Mouse (Mus musculus) heart, embryonic 16.5 days (tissue): ENCODE data around the gene Znhit3. TPM values are rescaled to one million over a fixed set of nuclear protein-coding genes. Genes with fewer than 3 reads are reported as not detected.

ENCODE experiments used
- ATAC-seq: fragments of 200-750 bp; cut with Nextera tagmentation; replicated peaks from 2 replicates; pipeline ENCODE4 v1.8.0; 2017; ENCODE audit warnings: moderate number of reproducible peaks; ENCODE audit not compliant: insufficient read depth, low FRiP score; ENCODE audit errors: extremely low read depth
- H3K27ac ChIP-seq: fragments of 300-500 bp; sonication (generic); 2 replicates; pipeline ENCODE4 v1.5.1; 2014; ENCODE audit warnings: mild to moderate bottlenecking, low read length, control low read depth, moderate library complexity
- H3K27me3 ChIP-seq: fragments of 300-500 bp; sonication (generic); 2 replicates; pipeline ENCODE4 v1.6.1; 2014; ENCODE audit warnings: low read length, mixed read lengths; ENCODE audit not compliant: control insufficient read depth, insufficient read depth
- H3K36me3 ChIP-seq: fragments of 300-500 bp; sonication (generic); 2 replicates; pipeline ENCODE4 v1.6.1; 2014; ENCODE audit not compliant: control insufficient read depth, insufficient read depth
- H3K4me1 ChIP-seq: fragments of 300-500 bp; sonication (generic); 2 replicates; pipeline ENCODE4 v1.6.1; 2014; ENCODE audit warnings: low read length, mixed read lengths; ENCODE audit not compliant: control insufficient read depth, insufficient read depth
- H3K4me2 ChIP-seq: fragments of 300-500 bp; sonication (generic); 2 replicates; pipeline ENCODE4 v1.6.1; 2014; ENCODE audit warnings: low read depth, mild to moderate bottlenecking, control low read depth, low read length
- H3K4me3 ChIP-seq: fragments of 300-500 bp; sonication (generic); 2 replicates; pipeline ENCODE4 v1.5.1; 2014; ENCODE audit warnings: mild to moderate bottlenecking, control low read depth, low read length
- H3K9ac ChIP-seq: fragments of 300-500 bp; sonication (generic); 2 replicates; pipeline ENCODE4 v1.6.1; 2014; ENCODE audit warnings: low read length, control low read depth
- H3K9me3 ChIP-seq: fragments of 300-500 bp; sonication (generic); replicated peaks from 2 replicates; pipeline ENCODE4 v1.6.1; 2016; ENCODE audit warnings: low read length; ENCODE audit not compliant: control insufficient read depth
- WGBS: fragments of 180-500 bp; shearing (Covaris S2); extraction: QIAGEN DNeasy Blood & Tissue Kit; methylation state at CpG from one replicate; pipeline ENCODE4 v1.1.7; 2014; 5-methylcytosine and 5-hydroxymethylcytosine counted together
- polyA plus RNA-seq: library from polyadenylated mRNA; unstranded; fragments of >200 nt; fragmentation: Nextera tagmentation; extraction: Ambion mirVana; gene quantifications from 2 replicates; pipeline ENCODE4 v1.2.1, GENCODE M21; 2015

Gene Znhit3
- polyA plus RNA-seq, 1 experiment from 2014 or later, result 37.6 TPM

GRCm38 (mm10) chr11:84943948-84944347 lies 27.8 kb upstream of the Znhit3 start:
- ATAC-seq, result no peak
- H3K4me2 ChIP-seq, result peak overlapping the region; percentile 40; the same call in 1 of the 2 replicates
- H3K4me3 ChIP-seq, result no peak overlapping the region

GRCm38 (mm10) chr11:84940140-84940539 lies 24.0 kb upstream of the Znhit3 start:
- Histone ChIP-seq H3K27me3 (peaks cover 15% of the 10 kb centered on the region), H3K4me2 (no peak overlapping the region), H3K4me3 (no peak overlapping the region), H3K36me3 (no peaks in the 10 kb centered on the region), H3K9ac (no peak overlapping the region), H3K9me3 (no peaks in the 10 kb centered on the region), H3K27ac (no peak overlapping the region), H3K4me1 (no peaks in the 10 kb centered on the region)
- ATAC-seq, result no peak
- 69% methylated on average over 10 of the region's 10 CpGs for WGBS

More at GRCm38 (mm10) chr11:84943948-84944347, 27.8 kb upstream of the Znhit3 start:
- Histone ChIP-seq H3K4me1 (no peaks in the 10 kb centered on the region), H3K9ac (no peak overlapping the region), H3K36me3 (no peaks in the 10 kb centered on the region), H3K9me3 (0 out of 2 replicates have a peak, but pooled peaks cover 2% of the 10 kb centered on the region), H3K27ac (no peak overlapping the region), H3K27me3 (peaks cover 18% of the 10 kb centered on the region)
- 0% methylated on average over 15 of the region's 15 CpGs for WGBS

- H3K9ac ChIP-seq, result no peak overlapping the region
- H3K4me3 ChIP-seq, result no peak overlapping the region
- H3K9me3 ChIP-seq, result no peaks in the 10 kb centered on the region
- H3K4me2 ChIP-seq, result no peak overlapping the region
- no peaks in the 10 kb centered on the region for H3K4me1 ChIP-seq
- ATAC-seq, result no peak
- H3K36me3 ChIP-seq, result no peaks in the 10 kb centered on the region
- H3K27me3 ChIP-seq, result peaks cover 13% of the 10 kb centered on the region
- H3K27ac ChIP-seq, result no peak overlapping the region
- WGBS, result 55% methylated on average over 8 of the region's 8 CpGs
Measured at GRCm38 (mm10) chr11:84939508-84940053, 23.4 kb upstream of the Znhit3 start.

- Histone ChIP-seq H3K4me2 (no peak overlapping the region), H3K9ac (no peak overlapping the region), H3K4me1 (no peaks in the 10 kb centered on the region), H3K27ac (no peak overlapping the region), H3K27me3 (no peaks in the 10 kb centered on the region), H3K9me3 (no peaks in the 10 kb centered on the region), H3K4me3 (no peak overlapping the region), H3K36me3 (no peaks in the 10 kb centered on the region)
- 15% methylated on average over 6 of the region's 6 CpGs for WGBS
- ATAC-seq, result no peak
Measured at GRCm38 (mm10) chr11:84932261-84932660, 16.1 kb upstream of the Znhit3 start.

GRCm38 (mm10) chr11:84920981-84921380 lies 4.8 kb upstream of the Znhit3 start:
- H3K9ac ChIP-seq, result no peak overlapping the region
- no peak for ATAC-seq
- H3K27me3 ChIP-seq, result no peaks in the 10 kb centered on the region
- H3K4me2 ChIP-seq, result no peak overlapping the region
- WGBS, result 77% methylated on average over 8 of the region's 8 CpGs
- H3K4me3 ChIP-seq, result no peak overlapping the region
- H3K9me3 ChIP-seq, result no peaks in the 10 kb centered on the region
- H3K27ac ChIP-seq, result no peak overlapping the region
- no peaks in the 10 kb centered on the region for H3K36me3 ChIP-seq
- peaks cover 3% of the 10 kb centered on the region; the same call in 1 of the 2 replicates for H3K4me1 ChIP-seq

- H3K4me3 ChIP-seq, result no peak overlapping the region
- no peaks in the 10 kb centered on the region for H3K27me3 ChIP-seq
- ATAC-seq, result no peak
- H3K27ac ChIP-seq, result no peak overlapping the region
- H3K36me3 ChIP-seq, result no peaks in the 10 kb centered on the region
- H3K4me2 ChIP-seq, result no peak overlapping the region
- no peak overlapping the region for H3K9ac ChIP-seq
- H3K9me3 ChIP-seq, result no peaks in the 10 kb centered on the region
- H3K4me1 ChIP-seq, result peaks cover 8% of the 10 kb centered on the region
- 54% methylated on average over 7 of the region's 7 CpGs for WGBS
Measured at GRCm38 (mm10) chr11:84919951-84920350, 3.8 kb upstream of the Znhit3 start.

- Histone ChIP-seq H3K4me3 (no peak overlapping the region), H3K9me3 (no peaks in the 10 kb centered on the region), H3K27me3 (no peaks in the 10 kb centered on the region), H3K4me1 (peaks cover 10% of the 10 kb centered on the region), H3K36me3 (no peaks in the 10 kb centered on the region), H3K27ac (no peak overlapping the region), H3K4me2 (no peak overlapping the region), H3K9ac (no peak overlapping the region)
- 41% methylated on average over 3 of the region's 3 CpGs for WGBS
- ATAC-seq, result no peak
Measured at GRCm38 (mm10) chr11:84919276-84919675, 3.1 kb upstream of the Znhit3 start.

GRCm38 (mm10) chr11:84918425-84918824 lies 2.3 kb upstream of the Znhit3 start:
- no peaks in the 10 kb centered on the region for H3K36me3 ChIP-seq
- H3K4me2 ChIP-seq, result peak overlapping the region; percentile 37; the same call in 1 of the 2 replicates
- no peak overlapping the region for H3K4me3 ChIP-seq
- WGBS, result 6% methylated on average over 16 of the region's 16 CpGs
- no peak overlapping the region for H3K27ac ChIP-seq
- H3K9ac ChIP-seq, result no peak overlapping the region
- ATAC-seq, result peak; percentile 51; the same call in 1 of the 2 replicates
- no peaks in the 10 kb centered on the region for H3K9me3 ChIP-seq
- H3K27me3 ChIP-seq, result no peaks in the 10 kb centered on the region
- peaks cover 10% of the 10 kb centered on the region for H3K4me1 ChIP-seq

GRCm38 (mm10) chr11:84916703-84917300 lies 636 bp upstream of the Znhit3 start:
- no peaks in the 10 kb centered on the region for H3K9me3 ChIP-seq
- 49% methylated on average over 7 of the region's 7 CpGs for WGBS

More at GRCm38 (mm10) chr11:84916703-84917300, 636 bp upstream of the Znhit3 start:
- Histone ChIP-seq H3K27ac (no peak overlapping the region), H3K36me3 (peaks cover 4% of the 10 kb centered on the region; the same call in 1 of the 2 replicates), H3K9ac (peak overlapping the region; percentile 85), H3K4me3 (peak overlapping the region; percentile 81), H3K27me3 (no peaks in the 10 kb centered on the region), H3K4me1 (peaks cover 10% of the 10 kb centered on the region), H3K4me2 (peak overlapping the region; percentile 73)
- ATAC-seq, result no peak
